Mouse (Mus musculus): Measurements from ENCODE around the gene Mcam. TPM values are rescaled to one million over a fixed set of nuclear protein-coding genes. Genes with fewer than 3 reads are reported as not detected.

Mcam gene
- 129 and 130 TPM in 2 replicates for polyA plus RNA-seq (2014; fragmentation: Nextera tagmentation; extraction: Ambion mirVana)

DNA sequence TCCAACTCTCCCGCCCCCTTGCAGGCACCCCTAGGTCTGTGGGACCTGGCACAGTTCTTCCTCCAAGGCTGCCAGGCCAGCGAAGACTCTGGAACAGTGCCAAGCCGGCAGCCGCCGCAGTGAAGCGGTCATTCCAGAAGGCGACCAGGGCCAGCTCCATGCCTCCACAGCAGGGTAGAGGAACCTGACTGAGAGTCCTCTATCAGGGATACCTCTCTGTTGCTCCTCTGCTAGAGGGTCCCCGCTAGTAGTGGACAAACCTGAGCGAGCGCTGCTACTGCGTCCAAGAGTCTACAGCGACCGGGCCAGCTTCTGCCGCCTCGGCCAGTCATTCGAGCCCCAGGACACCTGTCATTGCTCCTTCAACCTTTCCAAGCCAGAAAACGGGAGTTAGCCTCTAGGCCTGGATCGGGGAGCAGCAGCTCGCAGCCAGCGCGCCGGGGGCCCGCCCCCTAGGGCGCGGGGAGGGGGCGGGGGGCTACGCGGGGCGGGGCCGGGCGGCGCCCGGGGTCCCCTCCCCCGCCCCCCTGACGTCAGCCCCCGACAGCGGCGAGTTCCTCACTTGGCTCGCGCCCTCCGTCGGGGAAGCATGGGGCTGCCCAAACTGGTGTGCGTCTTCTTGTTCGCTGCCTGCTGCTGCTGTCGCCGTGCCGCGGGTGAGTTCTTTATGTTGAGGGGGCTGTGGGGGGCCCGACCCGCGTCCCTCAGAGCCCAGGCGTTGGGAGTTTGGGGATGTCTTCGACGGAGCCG, at the start of gene Mcam:
Gene Mcam, plus strand, starts transcription at position 369 of the 750 bp plus-strand sequence.
- ATAC-seq (ENCODE audit: insufficient number of reproducible peaks, insufficient read depth, low FRiP score, low read depth) = peak; percentile 43
- WGBS = under 1% methylated on average over 44 of the region's 55 CpGs
- H3K4me1 ChIP-seq (ENCODE audit: control insufficient read depth in 2 of 2, insufficient read depth in 2 of 2, low read length in 2 of 2) = peaks cover 39 to 64% of the 10 kb centered on the region in 2 experiments
- H3K4me3 ChIP-seq (ENCODE audit: control insufficient read depth in 1 of 2, insufficient read depth in 1 of 2, low read depth in 1 of 2, low read length in 2 of 2) = peak within 1 kb of the TSS; percentile 73 to 90
- H3K36me3 ChIP-seq (ENCODE audit: control insufficient read depth, insufficient read depth, low read length) = peaks cover 32% of the 10 kb centered on the region
- no peaks in the 10 kb centered on the region for H3K9me3 ChIP-seq (ENCODE audit: control insufficient read depth, low read length)
- peak within 1 kb of the TSS; percentile 90 for H3K9ac ChIP-seq (ENCODE audit: low read length)
- H3K4me2 ChIP-seq (ENCODE audit: low read length) = peak within 1 kb of the TSS; percentile 88
- no peaks in the 10 kb centered on the region for H3K27me3 ChIP-seq (ENCODE audit: control insufficient read depth, insufficient read depth, low read length)
- peak within 1 kb of the TSS; percentile 97 to 99 for H3K27ac ChIP-seq (replicated peaks in 1 of 2; ENCODE audit: control insufficient read depth in 1 of 2, insufficient read depth in 1 of 2, low read depth in 2 of 2, low read length in 2 of 2)

DNA sequence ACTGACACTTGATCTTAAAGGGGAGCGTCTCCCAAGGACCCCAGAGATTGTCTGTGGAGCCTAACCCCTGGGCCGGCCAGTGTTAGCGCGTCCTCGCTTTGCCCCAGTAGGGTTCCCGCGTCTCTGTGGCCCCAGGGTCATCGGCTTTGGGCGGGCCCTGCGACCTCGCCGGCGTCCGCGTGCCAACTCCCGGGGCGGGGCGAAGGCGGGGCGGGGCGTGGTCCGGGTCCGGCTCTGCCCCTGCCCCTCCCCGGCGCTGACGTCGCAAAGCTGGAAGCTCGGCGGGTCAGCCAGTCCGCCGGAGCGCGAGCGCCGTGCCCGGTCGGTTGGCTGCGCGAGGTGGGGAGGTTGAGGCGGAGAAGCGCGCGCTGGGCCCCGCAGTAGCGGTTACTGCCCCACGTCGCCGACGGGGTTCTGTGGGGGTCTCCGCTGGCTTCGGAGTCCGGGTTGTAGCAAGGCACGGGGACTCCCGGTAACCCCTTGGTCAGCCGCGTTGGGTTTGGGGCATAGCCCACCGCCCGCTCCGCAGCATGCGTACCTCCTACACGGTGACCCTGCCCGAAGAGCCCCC, 49.5 kb upstream of the Mcam start:
- H3K36me3 ChIP-seq (ENCODE audit: control insufficient read depth, insufficient read depth, low read length) = peaks cover 8% of the 10 kb centered on the region
- peak; percentile 73 for ATAC-seq (ENCODE audit: insufficient number of reproducible peaks, insufficient read depth, low FRiP score, low read depth)
- no peaks in the 10 kb centered on the region; the same call in 1 of the 2 replicates for H3K27me3 ChIP-seq (ENCODE audit: control insufficient read depth, insufficient read depth, low read length)
- peak overlapping the region; percentile 61 to 94 for H3K27ac ChIP-seq (replicated peaks in 1 of 2; ENCODE audit: control insufficient read depth in 1 of 2, insufficient read depth in 1 of 2, low read depth in 2 of 2, low read length in 2 of 2)
- H3K4me2 ChIP-seq (ENCODE audit: low read length) = peak overlapping the region; percentile 96
- peaks cover 47 to 75% of the 10 kb centered on the region in 2 experiments for H3K4me1 ChIP-seq (ENCODE audit: control insufficient read depth in 2 of 2, insufficient read depth in 2 of 2, low read length in 2 of 2)
- WGBS = under 1% methylated on average over 62 of the region's 62 CpGs
- peak overlapping the region; percentile 96 for H3K9ac ChIP-seq (ENCODE audit: low read length)
- no peaks in the 10 kb centered on the region for H3K9me3 ChIP-seq (ENCODE audit: control insufficient read depth, low read length)
- H3K4me3 ChIP-seq (ENCODE audit: control insufficient read depth in 1 of 2, insufficient read depth in 1 of 2, low read depth in 1 of 2, low read length in 2 of 2) = peak overlapping the region; percentile 72 to 75

DNA sequence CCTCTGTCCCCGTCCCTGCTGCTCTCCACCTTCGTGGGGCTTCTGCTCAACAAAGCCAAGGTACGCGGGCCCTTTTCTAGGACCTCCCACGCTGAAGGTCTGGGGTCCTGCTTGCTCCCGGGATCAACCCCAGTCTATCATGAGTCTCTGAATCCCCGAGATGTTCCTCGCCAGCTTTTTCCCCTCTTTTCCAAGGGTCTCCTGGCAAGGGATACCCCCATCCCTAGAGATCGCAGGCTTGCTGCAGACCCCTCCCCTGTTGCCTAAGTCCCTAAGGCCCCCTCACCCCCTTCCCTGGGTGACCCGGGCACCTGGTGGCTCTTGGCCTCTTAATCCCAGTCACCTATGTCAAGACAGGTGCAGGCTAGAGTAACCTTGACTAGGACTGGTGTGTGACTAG, 49.0 kb upstream of the Mcam start:
- Histone ChIP-seq H3K4me2 (ENCODE audit: low read length) (peak overlapping the region; percentile 96), H3K4me3 (ENCODE audit: control insufficient read depth in 1 of 2, insufficient read depth in 1 of 2, low read depth in 1 of 2, low read length in 2 of 2) (peak overlapping the region; percentile 72 to 75), H3K9me3 (ENCODE audit: control insufficient read depth, low read length) (no peaks in the 10 kb centered on the region), H3K27ac (replicated peaks in 1 of 2; ENCODE audit: control insufficient read depth in 1 of 2, insufficient read depth in 1 of 2, low read depth in 2 of 2, low read length in 2 of 2) (peak overlapping the region; percentile 61 to 94), H3K9ac (ENCODE audit: low read length) (peak overlapping the region; percentile 96), H3K4me1 (ENCODE audit: control insufficient read depth in 2 of 2, insufficient read depth in 2 of 2, low read length in 2 of 2) (peaks cover 46 to 75% of the 10 kb centered on the region in 2 experiments), H3K36me3 (ENCODE audit: control insufficient read depth, insufficient read depth, low read length) (peaks cover 14% of the 10 kb centered on the region), H3K27me3 (ENCODE audit: control insufficient read depth, insufficient read depth, low read length) (no peaks in the 10 kb centered on the region; the same call in 1 of the 2 replicates)
- ATAC-seq (ENCODE audit: insufficient number of reproducible peaks, insufficient read depth, low FRiP score, low read depth) = no peak
- 7% methylated on average over 10 of the region's 10 CpGs for WGBS

DNA sequence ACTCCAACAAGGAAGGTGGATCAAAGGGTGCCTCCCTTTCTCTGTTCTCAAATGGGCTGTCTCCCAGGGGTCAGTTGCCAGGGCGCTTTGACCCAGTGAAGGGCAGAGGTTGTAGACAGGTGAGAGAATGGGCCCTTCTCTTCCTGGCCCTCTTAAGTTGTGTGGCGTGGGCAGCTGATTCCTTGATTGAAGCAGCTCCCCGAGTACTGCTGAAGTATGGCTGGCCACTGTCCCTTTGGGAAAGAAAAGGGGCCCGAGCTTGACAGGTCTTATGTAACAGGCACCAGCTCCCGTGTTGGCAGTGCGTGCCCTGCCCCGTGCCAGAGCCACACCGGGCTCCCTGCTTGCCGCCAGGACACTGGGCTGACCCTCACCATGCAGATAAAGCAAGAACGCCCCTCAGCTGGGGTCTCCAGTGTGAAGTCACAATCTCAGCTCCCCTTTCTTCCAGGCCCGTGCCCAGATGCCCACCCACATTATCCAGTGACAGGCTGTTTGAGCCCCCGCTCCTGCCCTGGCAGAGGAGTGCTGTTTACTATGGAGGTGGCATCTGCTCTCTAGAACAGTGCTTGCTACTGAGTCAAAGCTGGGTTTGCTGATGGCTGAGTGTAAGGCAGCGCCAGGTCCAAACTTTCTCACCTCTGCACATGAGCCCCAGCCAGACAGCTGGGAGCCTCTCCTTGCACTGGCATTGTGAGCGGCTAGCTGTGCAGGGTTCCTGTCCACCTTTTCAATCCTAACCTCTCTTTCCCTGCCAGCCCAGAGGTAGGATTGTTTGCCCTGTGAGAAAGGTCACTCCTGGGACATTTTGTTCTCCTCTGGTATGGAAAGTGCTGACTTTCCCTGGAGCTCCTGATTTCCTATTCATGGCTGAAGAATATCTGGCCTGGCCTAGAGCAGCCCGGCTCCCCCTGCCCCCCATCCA, 48.3 kb upstream of the Mcam start:
- Histone ChIP-seq H3K36me3 (ENCODE audit: control insufficient read depth, insufficient read depth, low read length) (peaks cover 21% of the 10 kb centered on the region), H3K9ac (ENCODE audit: low read length) (peak overlapping the region; percentile 96), H3K4me1 (ENCODE audit: control insufficient read depth in 2 of 2, insufficient read depth in 2 of 2, low read length in 2 of 2) (peaks cover 42 to 67% of the 10 kb centered on the region in 2 experiments), H3K9me3 (ENCODE audit: control insufficient read depth, low read length) (no peaks in the 10 kb centered on the region), H3K4me3 (ENCODE audit: control insufficient read depth in 1 of 2, insufficient read depth in 1 of 2, low read depth in 1 of 2, low read length in 2 of 2) (peak overlapping the region; percentile 72 to 75), H3K27ac (replicated peaks in 1 of 2; ENCODE audit: control insufficient read depth in 1 of 2, insufficient read depth in 1 of 2, low read depth in 2 of 2, low read length in 2 of 2) (peak overlapping the region; percentile 61 to 94), H3K4me2 (ENCODE audit: low read length) (peak overlapping the region; percentile 96), H3K27me3 (ENCODE audit: control insufficient read depth, insufficient read depth, low read length) (no peaks in the 10 kb centered on the region; the same call in 1 of the 2 replicates)
- ATAC-seq (ENCODE audit: insufficient number of reproducible peaks, insufficient read depth, low FRiP score, low read depth) = no peak
- WGBS = 31% methylated on average over 15 of the region's 15 CpGs

GRCm38 (mm10) chr9:44086960-44087359, 47.3 kb upstream of the Mcam start:
- peaks cover 30% of the 10 kb centered on the region for H3K36me3 ChIP-seq (ENCODE audit: control insufficient read depth, insufficient read depth, low read length)
- WGBS = 32% methylated on average over 10 of the region's 10 CpGs
- H3K27me3 ChIP-seq (ENCODE audit: control insufficient read depth, insufficient read depth, low read length) = no peaks in the 10 kb centered on the region; the same call in 1 of the 2 replicates
- ATAC-seq (ENCODE audit: insufficient number of reproducible peaks, insufficient read depth, low FRiP score, low read depth) = no peak
- peaks cover 39 to 59% of the 10 kb centered on the region in 2 experiments for H3K4me1 ChIP-seq (ENCODE audit: control insufficient read depth in 2 of 2, insufficient read depth in 2 of 2, low read length in 2 of 2)
- H3K4me3 ChIP-seq (ENCODE audit: control insufficient read depth in 1 of 2, insufficient read depth in 1 of 2, low read depth in 1 of 2, low read length in 2 of 2) = peak overlapping the region; percentile 31 to 75
- H3K9ac ChIP-seq (ENCODE audit: low read length) = peak overlapping the region; percentile 96
- H3K4me2 ChIP-seq (ENCODE audit: low read length) = peak overlapping the region; percentile 96
- no peaks in the 10 kb centered on the region for H3K9me3 ChIP-seq (ENCODE audit: control insufficient read depth, low read length)
- H3K27ac ChIP-seq (replicated peaks in 1 of 2; ENCODE audit: control insufficient read depth in 1 of 2, insufficient read depth in 1 of 2, low read depth in 2 of 2, low read length in 2 of 2) = peak overlapping the region; percentile 86 to 94

GRCm38 (mm10) chr9:44087761-44088455, 46.4 kb upstream of the Mcam start:
- Histone ChIP-seq H3K27me3 (ENCODE audit: control insufficient read depth, insufficient read depth, low read length) (no peaks in the 10 kb centered on the region; the same call in 1 of the 2 replicates), H3K9me3 (ENCODE audit: control insufficient read depth, low read length) (no peaks in the 10 kb centered on the region), H3K4me3 (ENCODE audit: control insufficient read depth in 1 of 2, insufficient read depth in 1 of 2, low read depth in 1 of 2, low read length in 2 of 2) (peak overlapping the region; percentile 31 to 75), H3K36me3 (ENCODE audit: control insufficient read depth, insufficient read depth, low read length) (peaks cover 40% of the 10 kb centered on the region), H3K4me1 (ENCODE audit: control insufficient read depth in 2 of 2, insufficient read depth in 2 of 2, low read length in 2 of 2) (peaks cover 38 to 51% of the 10 kb centered on the region in 2 experiments), H3K4me2 (ENCODE audit: low read length) (peak overlapping the region; percentile 96), H3K9ac (ENCODE audit: low read length) (peak overlapping the region; percentile 96), H3K27ac (replicated peaks in 1 of 2; ENCODE audit: control insufficient read depth in 1 of 2, insufficient read depth in 1 of 2, low read depth in 2 of 2, low read length in 2 of 2) (peak overlapping the region; percentile 93 to 94)
- ATAC-seq (ENCODE audit: insufficient number of reproducible peaks, insufficient read depth, low FRiP score, low read depth) = peak; percentile 72
- WGBS = 5% methylated on average over 15 of the region's 15 CpGs

Measured in heart, embryonic 14.5 days (tissue).